Mouse (Mus musculus): ENCODE measurements around the gene Dnttip2.
A peak's percentile ranks its signal among the peaks of the same experiment; 100 is the strongest.

Dnttip2 gene

DNA sequence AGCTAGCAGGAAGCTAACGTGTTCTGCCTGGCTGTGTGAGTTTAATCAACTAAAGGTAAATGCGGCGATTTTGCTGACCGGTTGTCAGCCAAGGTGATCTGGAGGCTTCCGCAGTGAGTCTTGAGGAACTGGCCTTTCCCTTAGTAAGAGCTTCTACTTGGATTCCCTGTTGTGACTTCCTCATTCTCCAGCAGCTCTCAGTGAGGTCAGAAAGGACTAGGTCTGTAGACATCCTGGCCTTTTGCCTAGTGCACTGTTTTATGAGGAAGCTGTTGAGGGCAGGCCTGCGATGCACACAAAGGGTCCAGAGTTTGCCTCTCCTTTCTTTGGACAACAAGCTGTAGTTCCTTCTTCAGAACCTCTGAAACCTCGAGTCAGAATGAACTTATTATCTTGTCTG lies 16.5 kb downstream of the Dnttip2 start:
- DNase-seq (ENCODE audit: low spot score), result peak; percentile 36

DNA sequence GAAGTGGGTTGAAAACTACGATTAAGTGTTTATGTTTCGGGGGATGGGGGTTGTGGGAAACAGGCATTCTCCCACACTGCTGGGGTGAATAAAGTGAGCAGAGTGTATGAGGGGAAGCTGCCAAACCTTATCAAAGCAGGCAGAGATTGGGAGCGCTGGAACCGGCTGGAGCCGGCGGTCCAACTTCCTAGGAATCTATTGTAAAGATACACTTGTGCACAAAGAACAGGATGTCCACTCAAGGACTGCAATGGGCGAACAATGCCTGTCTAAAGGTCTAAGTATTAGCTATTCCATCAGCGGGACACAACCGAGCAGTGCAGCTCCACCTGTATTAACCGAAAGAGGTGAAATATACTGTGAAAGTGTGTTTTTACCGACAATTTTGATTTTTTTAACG lies 17.6 kb downstream of the Dnttip2 start:
- DNase-seq (ENCODE audit: low spot score), result peak; percentile 46

DNA sequence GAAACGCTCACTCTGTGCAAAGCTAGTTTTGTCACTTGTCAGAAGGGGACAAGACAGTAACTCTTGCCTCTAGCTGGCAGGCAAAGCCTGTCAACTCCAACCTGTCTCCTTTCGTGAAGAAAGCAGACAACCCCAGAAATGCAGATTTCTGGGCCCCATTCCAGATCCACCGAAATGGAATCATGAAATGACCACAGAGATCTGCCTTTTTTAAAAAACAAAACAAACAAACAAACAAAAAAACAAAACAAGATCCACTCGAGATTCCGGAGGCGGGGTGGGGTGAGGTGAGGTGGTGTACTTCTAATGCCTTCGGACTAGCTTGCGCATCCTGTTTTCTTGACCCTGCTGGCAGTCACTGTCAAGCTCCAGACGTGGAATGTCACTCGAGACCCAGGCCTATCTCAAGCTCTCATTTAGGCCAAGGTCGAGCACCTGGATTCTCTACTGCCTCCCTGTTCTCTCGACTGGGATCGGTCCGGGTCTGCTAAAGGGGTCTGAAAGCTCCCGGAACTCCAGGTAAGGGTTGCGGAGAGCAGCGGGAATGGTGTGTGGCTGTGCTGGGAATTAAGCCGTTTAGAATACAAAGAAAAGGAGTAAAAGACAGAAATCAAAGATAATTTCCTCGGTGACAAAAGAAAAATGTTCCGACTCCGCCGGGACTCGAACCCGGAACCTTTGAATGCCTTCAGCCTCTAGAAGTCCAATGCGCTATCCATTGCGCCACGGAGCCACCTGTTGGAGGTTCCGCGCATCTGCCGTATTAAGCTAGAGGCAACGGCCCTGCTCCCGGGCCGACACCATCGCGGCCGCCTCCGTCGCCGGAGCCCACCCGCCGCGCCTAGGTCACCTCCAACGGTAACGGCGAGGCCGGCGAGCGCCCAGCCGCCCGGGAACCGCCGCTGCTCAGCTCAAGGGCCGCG lies 18.4 kb downstream of the Dnttip2 start:
- DNase-seq (ENCODE audit: low spot score), result peak; percentile 93

DNA sequence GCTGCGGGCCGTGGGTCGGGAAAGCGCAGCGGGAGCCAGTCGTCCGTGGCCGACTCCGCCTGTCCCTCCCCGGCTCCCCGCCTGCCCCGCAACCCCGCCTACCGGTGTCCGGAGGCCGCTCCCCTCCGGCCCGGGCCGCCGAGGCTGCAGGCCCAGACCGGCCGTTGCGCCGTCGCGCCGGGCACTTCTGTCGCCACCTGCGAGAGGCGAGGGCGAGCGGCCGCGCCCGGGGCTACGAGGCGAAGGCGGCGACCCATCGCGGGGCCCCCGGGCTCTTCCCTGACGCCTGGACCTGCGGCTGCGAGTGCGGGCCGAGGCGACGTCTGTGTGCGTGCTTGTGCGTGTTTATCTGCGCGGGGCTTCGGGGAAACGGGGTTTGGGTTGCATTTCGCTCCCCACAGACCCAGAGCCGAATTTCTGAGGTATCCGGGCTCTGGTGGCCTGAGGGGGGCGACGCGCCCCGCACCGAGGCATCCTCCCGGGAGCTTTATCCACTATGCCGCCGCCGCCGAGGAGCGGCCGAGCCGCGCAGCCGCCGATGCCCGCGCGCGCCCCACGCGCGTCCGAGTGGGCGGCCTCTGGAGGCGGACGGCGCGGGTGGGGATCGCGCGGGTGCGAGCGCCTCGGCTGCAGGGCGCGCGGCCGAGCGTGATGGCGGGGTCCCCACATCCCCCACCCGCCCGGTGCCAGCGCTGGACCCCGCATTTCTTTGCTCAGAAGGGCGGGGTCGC lies 19.2 kb downstream of the Dnttip2 start:
- peak; percentile 90 for DNase-seq (ENCODE audit: low spot score)

DNA sequence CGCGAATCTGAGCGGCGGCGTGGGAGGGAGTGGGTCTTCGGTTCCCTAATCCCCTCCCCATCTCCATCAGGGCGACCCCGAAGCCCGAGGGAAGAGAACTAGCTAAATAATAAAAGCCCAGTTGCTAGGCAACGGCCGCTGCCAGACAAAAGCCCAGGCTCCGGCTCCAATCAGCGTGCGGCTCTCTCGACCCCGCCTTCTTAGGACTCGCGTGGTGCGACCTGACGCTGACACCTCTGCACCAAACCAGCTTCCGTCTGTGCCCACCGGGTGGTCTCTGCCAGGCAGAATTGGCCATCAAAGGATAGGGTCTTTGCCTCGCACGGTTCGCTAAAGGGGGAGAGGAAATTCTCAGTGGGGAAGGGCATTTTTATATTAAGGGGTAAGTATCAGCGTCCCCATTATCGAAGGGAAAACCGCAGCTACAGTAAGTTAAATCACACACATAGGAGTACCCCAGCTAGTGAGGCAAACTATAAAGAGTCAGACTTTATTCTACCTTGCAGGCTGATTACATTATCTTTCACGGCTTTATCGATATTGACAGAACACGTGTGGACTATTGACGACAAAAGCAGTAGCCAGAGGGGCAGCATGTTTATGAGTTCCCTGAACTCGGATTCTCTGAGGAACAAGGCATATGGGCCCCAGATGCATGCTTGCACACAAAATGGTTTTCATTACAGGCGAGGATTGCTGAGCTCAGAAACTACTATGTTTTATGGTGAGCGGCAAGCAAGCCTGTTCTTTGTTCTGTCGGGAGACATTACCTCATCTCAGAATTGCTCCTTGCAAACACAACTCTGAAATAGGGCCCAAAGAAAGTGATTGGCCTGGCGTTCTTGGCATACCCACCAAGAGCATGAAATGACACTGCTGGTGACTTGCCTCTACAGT lies 20.0 kb downstream of the Dnttip2 start, which contains the start of gene Bcar3:
Bcar3 (plus strand) TSS at position 183 of the 897 bp plus-strand sequence.
- DNase-seq (ENCODE audit: low spot score), result peak; percentile 86

DNA sequence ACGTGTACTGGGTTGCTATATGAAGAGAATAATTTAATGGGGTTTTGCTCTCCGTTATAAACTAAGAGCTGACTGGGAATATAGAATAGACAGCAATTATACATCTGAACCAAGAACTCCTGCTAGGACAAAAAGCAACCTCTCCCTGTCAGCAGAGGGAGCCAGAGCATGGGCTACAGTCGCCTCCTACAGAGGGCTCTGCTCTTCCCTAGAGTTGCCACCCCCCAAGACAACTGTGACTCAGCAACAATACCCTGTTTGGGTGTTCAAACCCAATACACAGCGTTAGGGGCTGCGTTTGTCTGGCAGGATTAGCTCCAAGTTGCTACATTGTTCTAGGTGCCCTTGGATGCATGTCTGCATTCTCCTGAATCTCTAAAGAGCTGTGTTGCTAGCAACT lies 21.3 kb downstream of the Dnttip2 start:
- DNase-seq (ENCODE audit: low spot score), result peak; percentile 67

DNA sequence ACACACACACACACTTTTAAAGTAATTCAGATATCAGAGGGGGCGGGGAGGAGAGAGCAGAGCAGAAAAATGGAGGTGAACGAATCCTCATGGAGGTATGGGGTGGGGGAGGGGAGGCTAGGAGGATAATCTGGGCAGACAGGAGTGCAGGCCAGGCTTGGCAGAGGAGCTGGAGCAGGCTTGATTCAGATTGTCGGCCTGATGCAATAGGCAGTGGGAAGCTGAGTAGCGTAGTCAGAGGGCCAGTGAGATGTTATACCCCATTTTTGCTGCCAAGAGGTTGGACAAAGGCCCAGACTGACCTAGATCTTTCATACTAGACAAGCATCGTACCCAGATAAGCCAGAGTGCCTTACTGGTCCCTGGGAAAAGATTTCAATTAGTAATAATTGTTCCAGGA lies 22.8 kb downstream of the Dnttip2 start:
- DNase-seq (ENCODE audit: low spot score), result no peak

DNA sequence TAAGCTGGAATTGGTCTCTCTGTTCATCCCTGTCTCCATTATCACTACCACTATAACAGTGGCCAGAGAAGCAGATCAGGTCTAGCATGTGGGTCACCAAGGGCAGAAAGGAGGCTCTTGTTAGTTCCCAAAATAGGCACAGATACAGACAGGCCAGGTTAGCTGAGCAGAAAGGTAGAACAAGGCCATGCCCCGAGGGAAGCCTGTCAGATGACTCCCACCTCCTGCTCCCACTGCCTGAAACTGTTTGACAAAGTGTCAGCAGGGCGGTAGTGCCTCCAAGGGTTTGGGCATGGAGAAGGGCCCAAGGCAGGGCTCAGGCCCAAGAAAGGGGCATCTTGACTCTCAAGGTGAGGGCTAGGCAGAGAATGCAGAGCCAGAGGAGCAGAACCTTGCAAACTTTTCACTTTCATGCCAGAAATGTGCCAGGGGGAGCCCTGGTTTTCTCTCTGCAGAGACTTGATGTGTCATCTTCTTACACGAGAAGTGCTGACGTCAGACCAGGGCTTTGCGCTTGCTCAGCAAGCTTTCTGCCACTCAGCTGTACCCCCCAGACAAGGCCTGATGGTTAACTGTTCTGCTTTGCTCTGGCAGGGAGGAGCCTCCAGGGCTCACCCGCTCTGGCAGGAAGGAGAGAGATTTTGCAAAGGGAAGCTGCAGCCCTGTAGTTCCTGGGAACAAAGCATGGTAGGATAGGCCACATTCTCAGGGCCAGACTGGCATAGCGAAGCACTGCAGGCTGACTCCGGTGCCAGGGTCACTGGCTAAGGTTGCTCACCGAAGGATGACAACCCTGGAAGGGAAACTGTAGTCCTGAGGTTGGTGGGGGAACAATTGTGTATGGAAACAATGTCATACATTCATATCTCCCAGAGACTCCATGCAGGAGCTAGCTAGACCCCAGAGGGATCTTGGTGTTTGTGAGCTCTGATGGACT lies 27.1 kb downstream of the Dnttip2 start:
- DNase-seq (ENCODE audit: low spot score), result no peak

DNA sequence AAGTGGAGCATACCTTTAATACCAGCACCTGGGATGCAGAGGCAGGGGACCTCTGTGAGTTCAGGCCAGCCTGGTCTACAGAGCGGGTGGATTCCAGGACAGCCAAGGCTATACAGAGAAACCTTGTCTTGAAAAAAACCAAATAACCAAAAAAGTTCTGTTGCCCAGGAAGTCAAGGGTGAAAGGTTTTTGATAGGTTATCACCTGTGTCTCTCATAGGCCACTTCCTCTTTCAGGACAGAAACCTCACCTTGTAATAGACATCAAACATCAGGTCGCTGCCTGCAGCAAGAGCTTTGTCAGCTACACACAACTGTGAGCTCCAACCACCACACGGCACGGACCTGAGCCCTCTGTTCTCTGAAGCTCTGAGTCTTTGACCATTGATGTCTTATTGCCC lies 30.4 kb downstream of the Dnttip2 start:
- no peak for DNase-seq (ENCODE audit: low spot score)

DNA sequence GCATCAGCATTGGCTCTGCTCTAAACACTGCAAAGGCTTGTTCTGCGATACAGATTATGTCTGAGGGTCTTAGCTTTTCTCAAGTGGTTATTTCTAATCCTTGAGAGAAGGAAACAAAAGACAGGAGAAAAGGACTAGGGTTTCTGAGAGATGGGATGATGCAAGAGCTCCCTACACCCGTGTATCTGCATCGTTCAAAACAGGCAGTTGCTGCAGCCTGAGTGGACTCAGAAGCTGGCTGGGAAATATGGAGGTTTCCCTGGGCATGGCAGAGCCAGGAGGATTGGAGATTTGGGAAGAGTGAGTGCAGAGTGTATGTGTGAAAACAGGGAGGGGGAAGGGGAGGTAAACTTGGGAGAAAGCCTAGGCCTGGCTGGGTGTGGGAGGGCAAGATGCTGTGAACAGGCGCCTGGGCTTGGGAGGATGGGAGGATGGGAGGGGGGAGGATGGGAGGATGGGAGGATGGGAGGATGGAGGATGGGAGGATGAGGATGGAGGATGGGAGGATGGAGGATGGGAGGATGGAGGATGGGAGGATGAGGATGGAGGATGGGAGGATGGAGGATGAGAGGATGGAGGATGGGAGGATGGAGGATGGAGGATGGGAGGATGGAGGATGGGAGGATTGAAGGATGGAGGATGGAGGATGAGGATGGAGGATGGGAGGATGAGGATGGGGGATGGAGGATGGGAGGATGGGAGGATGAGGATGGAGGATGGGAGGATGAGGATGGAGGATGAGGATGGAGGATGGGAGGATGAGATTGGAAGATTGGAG lies 33.9 kb downstream of the Dnttip2 start:
- DNase-seq (ENCODE audit: low spot score), result no peak

DNA sequence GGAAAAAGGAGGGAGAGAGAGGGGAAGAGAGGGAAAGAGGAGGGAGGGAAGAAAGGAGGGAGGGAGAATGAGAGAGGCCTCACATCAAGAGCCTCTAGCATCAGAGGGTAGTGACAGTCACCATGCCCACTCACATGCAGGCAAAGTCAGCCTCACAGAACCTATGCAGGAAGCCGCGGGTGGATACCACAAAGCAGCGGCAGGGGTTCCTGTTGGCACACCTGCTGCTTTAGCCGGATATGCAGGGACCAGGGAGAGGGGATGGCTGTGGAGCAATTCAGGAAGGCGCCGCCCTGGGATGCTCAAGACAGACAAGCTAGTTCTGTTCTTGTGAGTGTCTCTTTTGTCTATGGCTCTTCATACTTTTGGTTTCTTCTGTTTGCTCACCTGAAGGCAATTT lies 34.8 kb downstream of the Dnttip2 start:
- DNase-seq (ENCODE audit: low spot score), result no peak

DNA sequence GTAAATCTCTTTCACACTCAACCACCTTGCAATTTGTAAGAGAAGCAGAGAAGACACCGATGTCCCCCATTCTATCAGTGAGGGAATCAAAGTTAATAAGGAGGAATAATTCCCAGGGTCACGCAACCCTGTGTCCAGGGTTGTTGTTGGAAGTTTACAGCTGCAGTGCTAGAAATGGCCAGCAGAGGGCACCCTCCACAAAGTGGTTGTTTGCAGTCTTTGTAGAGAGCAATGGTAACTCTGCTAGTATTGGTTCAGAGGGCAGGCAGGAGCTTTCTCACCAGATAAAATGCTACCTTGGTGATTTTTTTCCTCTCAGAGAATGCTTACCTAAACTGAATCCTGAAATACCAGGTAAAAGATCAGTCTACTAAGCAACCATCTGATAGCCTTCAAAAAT lies 37.9 kb downstream of the Dnttip2 start:
- DNase-seq (ENCODE audit: low spot score), result peak; percentile 84

DNA sequence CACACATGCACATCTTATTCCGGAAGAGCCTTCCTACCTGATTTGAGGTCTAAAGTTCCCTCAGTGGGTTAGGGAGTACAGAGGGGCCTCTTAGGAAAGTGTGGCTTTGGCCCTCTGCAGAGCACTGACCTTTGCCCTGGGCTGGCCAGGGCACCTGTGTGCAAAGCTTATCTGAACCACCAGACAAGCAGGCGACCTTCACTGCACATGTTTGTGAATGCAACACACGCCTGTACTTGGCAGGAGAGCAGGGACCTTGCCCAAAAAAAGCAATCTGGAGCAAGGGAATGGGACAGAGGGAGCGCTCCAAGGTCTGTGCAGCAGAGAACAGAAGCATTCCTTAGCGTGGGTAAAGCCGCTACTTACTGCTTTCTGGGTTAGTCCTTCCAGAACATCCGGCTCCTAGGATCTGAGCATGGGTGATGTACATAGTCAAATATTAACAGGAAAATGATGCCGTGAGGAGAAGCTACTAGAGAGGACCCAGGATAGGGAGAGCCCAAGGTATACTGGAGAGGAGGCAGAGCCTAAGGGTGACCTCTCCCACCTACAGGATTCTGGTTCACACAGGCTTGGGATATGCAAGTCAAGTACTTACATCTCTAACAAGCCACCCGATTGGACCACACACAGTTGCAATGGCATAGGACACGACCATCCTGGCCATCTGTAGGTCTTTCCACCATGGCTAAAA lies 38.9 kb downstream of the Dnttip2 start:
- peak; percentile 87 for DNase-seq (ENCODE audit: low spot score)

DNA sequence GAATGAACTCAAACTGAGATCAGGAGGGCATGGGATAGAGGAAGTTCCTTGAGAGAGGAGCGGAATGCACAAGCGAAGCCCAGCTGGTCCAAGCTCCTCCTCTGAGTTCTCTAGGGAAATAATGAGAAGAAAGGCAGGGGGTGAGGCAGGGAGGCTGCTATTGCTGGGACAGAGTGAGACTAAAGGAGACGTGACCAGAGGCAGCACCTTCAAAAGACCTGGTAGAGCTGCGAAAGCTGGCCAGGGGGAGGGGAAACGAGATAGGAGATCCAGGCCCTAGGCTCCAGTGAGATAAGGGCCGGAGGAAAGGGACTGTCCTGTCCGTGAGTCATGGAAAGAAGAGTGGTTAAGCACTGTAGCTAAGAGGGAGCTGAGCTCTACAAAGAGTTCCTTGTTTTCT lies 39.7 kb downstream of the Dnttip2 start:
- peak; percentile 71 for DNase-seq (ENCODE audit: low spot score)

DNA sequence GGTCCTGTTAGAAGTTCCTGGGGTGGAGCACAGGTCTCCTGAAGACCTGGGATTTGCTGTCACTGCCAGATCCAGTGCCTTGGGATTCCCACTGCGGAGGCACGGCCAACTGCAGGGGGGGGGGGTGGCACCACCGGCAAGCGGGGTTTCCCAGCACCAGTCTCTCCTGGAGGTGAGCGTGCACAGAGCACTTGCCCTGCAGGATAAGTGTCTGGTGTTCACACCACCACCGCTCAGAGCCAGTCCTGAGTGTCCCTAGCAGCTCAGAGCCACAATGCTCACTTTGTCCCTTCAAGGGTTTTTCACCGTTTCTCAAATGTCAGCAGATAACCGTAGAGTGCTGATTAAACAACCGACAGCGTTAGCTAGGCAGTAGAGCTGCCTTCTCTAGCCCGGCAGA lies 42.4 kb downstream of the Dnttip2 start:
- DNase-seq (ENCODE audit: low spot score), result no peak

DNA sequence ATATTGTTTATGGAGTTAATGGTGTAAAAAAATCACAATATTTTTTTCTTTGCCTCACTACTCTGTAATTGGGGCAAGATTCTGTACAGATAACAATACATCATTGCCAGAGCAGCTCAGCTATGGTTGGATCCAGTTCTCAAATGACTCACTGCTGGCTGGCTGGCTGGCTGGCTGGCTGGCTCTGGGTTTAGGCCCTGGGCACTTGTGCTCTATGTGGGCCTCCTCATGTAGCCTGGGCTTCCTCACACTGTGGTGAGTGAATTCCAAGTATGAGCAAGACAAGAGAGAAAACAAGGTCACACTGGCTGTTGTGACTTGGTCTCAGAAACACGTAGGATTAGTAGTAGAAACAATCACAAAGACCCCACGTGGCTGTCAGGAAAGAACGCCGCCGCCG lies 43.2 kb downstream of the Dnttip2 start:
- no peak for DNase-seq (ENCODE audit: low spot score)

DNA sequence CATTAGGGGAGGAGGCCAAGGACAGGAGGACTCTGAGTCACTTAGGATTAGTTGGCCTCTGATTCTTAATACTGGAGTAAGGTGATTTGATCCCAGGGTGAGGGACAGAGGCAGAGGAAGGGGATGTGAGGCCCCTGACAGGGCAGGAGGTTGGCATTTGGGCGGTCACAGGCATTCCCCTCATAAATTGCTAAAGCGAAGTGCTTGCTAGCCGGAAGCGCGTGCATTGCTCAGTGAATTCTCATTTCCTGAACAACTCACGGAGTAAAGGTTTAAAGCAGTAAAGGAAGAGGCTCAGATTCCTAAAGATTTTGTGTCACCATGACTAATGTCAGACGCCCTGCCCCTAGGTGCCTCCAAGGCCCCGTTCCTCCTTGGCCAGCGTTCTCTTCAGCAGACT lies 48.0 kb downstream of the Dnttip2 start:
- no peak for DNase-seq (ENCODE audit: low spot score)

DNA sequence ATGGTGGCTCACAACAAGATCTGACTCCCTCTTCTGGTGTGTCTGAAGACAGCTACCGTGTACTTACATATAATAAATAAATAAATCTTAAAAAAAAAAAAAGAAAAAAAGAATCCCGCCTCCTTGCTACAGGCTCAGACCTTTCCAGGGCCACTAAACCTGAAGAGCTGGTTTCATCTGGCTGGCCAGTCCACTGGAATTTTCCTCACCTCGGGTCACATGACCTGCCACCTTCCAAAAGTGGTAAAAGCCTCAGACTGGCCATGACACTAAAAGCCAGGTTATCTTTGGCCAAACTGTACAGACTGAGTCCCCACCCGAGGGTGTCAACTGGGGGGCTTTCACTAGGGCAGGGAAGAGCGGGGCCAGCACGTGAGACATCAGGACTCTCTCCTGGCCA lies 49.7 kb downstream of the Dnttip2 start:
- no peak for DNase-seq (ENCODE audit: low spot score)

DNA sequence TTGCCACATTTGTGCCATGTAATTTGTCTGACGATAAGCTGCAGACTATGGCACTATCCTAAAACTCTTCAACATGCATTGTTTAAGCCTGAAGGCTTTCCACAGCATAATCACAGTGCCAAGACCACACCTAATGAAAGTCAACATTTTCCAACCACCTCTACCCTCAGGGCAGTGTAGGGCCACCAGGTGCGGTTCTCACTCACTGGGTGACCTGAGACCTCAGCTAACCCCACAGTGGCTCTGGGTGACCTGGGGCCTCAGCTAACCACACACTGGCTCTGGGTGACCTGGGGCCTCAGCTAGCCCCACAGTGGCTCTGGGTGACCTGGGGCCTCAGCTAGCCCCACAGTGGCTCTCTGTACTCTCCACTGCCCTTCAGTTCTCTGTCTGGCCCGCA lies 50.3 kb downstream of the Dnttip2 start:
- no peak for DNase-seq (ENCODE audit: low spot score)

DNA sequence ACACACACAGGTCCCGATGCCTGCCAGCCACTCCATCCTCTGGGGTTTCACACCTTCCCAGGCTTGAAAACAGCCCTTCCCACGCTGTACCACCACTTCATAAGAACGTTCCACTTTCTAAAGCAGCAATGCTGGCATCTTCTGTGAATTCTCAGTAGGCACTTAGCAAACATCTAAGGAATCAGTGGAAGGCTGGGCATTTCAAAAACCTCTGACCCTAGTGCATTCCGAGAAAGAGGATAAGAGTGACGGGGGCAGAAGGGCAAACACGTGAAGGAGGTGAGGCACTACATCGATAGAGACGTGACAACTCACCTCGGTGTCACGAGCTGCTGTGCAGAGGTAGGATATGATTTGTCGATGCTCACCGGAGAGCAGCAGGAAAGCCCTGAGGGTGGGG lies 56.3 kb downstream of the Dnttip2 start:
- peak; percentile 67 for DNase-seq (ENCODE audit: low spot score)

Measured in yolk sac, embryonic 10.5 days (tissue).